Mouse (Mus musculus) ES-E14 (cell line): ENCODE measurements around the gene Exoc6.

ENCODE experiments used
- CHD2 ChIP-seq: IDR thresholded peaks from 2 replicates; pipeline ENCODE4 v1.6.1; 2014; ENCODE audit warnings: mild to moderate bottlenecking, low read depth, low read length, inconsistent platforms
- HCFC1 ChIP-seq: IDR thresholded peaks from 2 replicates; pipeline ENCODE4 v1.6.1; 2012; ENCODE audit warnings: low read length, inconsistent platforms, borderline replicate concordance; ENCODE audit not compliant: insufficient read depth
- MAFK ChIP-seq: IDR thresholded peaks from 2 replicates; pipeline ENCODE4 v1.6.1; 2014; ENCODE audit warnings: mild to moderate bottlenecking, low read depth, low read length, inconsistent platforms; ENCODE audit not compliant: insufficient read depth
- ZC3H11A ChIP-seq: IDR thresholded peaks from 2 replicates; pipeline ENCODE4 v1.6.1; 2012; ENCODE audit warnings: low read depth, mild to moderate bottlenecking, inconsistent platforms, low read length, borderline replicate concordance
- ZNF384 ChIP-seq: IDR thresholded peaks from 2 replicates; pipeline ENCODE4 v1.6.1; 2012; ENCODE audit warnings: low read depth, low read length, inconsistent platforms

GRCm38 (mm10) chr19:37714681-37715080, 164.5 kb downstream of the Exoc6 start:
- TF ChIP-seq ZC3H11A (no peak), CHD2 (no peak), MAFK (no peak), HCFC1 (no peak), ZNF384 (no peak)
